ENCODE assay signal across 17 mouse cellular contexts in the genomic region with DNA sequence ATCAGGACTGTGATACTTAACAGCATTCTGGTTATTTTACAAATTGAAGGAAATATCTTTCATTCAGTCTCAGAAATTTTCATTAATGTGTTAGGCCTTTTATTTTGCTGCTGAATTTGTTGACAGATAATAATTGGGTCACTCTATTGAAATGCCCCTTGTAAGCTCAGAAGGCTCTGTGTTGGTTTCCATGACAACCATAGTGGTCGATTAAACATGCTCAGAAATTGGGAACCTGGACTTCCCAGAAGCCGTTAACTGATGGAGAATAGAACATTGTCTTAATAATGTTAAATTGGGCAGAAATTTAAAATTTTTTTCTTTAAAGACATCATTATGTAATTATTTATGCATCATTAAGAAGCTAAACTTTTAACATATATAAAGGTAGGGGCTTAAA. TPM values are rescaled to one million over a fixed set of nuclear protein-coding genes. Genes with fewer than 3 reads are reported as not detected.
DNase-seq lines count a peak whose midpoint lies in the region; ATAC-seq and TF ChIP-seq lines count a peak whose summit lies in the region.
"Had no signal": no experiment of that assay in that cellular context is flagged by ENCODE, and none has a peak within 500 bp of the region (broad histone marks: within the 10 kb centered on the region; RNA-seq: fewer than 3 reads in every experiment).

No protein-coding gene starts in this region.

- H3K79me2 ChIP-seq in heart, adult 2 months (replicated peaks; ENCODE audit: control insufficient read depth, insufficient read depth, low read length) = no peaks in the 10 kb centered on the region

- no peak overlapping the region for H3K27ac ChIP-seq in hindbrain, embryonic 11.5 days (ENCODE audit: low read depth, low read length)
- H3K27ac ChIP-seq in hindbrain, embryonic 10.5 days = no peak overlapping the region
- no peak overlapping the region for H3K27ac ChIP-seq in embryonic facial prominence, embryonic 14.5 days (replicated peaks; ENCODE audit: low read depth, low read length)
- no peak overlapping the region for H3K27ac ChIP-seq in hindbrain, embryonic 13.5 days
- H3K27ac ChIP-seq in midbrain, postnatal 0 days (ENCODE audit: low read depth, low read length) = no peak overlapping the region
- H3K27ac ChIP-seq in heart, adult 2 months = no peak overlapping the region
- H3K27ac ChIP-seq: limb, embryonic 15.5 days had no signal

- H3K9ac ChIP-seq in hindbrain, embryonic 11.5 days (ENCODE audit: low read depth, low read length) = no peak overlapping the region
- no peak overlapping the region for H3K9ac ChIP-seq in embryonic facial prominence, embryonic 14.5 days (ENCODE audit: low read depth, low read length)
- no peak overlapping the region for H3K9ac ChIP-seq in hindbrain, embryonic 13.5 days
- no peak overlapping the region for H3K9ac ChIP-seq in midbrain, postnatal 0 days (replicated peaks; ENCODE audit: low read length, poor library complexity, severe bottlenecking)
- no peak overlapping the region for H3K9ac ChIP-seq in heart, adult 2 months (ENCODE audit: low read depth, low read length)
- H3K9ac ChIP-seq: limb, embryonic 15.5 days; lung, embryonic 14.5 days had no signal

- no peak overlapping the region for H3K4me2 ChIP-seq in hindbrain, embryonic 11.5 days (replicated peaks; ENCODE audit: low read depth, low read length)
- H3K4me2 ChIP-seq in embryonic facial prominence, embryonic 14.5 days (ENCODE audit: low read depth, low read length) = no peak overlapping the region
- H3K4me2 ChIP-seq in hindbrain, embryonic 13.5 days = no peak overlapping the region
- H3K4me2 ChIP-seq in midbrain, postnatal 0 days (ENCODE audit: low read depth, low read length, poor library complexity, severe bottlenecking) = no peak overlapping the region
- H3K4me2 ChIP-seq: limb, embryonic 15.5 days; lung, embryonic 14.5 days had no signal

- peak; percentile 64 for DNase-seq in hindbrain, embryonic 11.5 days (ENCODE audit: low spot score)
- DNase-seq in hindbrain, embryonic 10.5 days (ENCODE audit: low spot score) = no peak
- DNase-seq in embryonic facial prominence, embryonic 14.5 days (ENCODE audit: low spot score) = peak; percentile 50
- DNase-seq in midbrain, postnatal 0 days (ENCODE audit: low spot score) = peak; percentile 81
- no peak for DNase-seq in urinary bladder, postnatal 4 days (ENCODE audit: low spot score in 2 of 2)
- DNase-seq in heart, adult 2 months = no peak
- DNase-seq in right cerebral cortex, adult 18-20 months = no peak
- DNase-seq: kidney, postnatal 25 days; lung, embryonic 14.5 days; thymus, postnatal 36 days had no signal

- no peaks in the 10 kb centered on the region for H3K4me1 ChIP-seq in hindbrain, embryonic 11.5 days (replicated peaks; ENCODE audit: control insufficient read depth, insufficient read depth, low read length)
- peaks cover 16% of the 10 kb centered on the region for H3K4me1 ChIP-seq in hindbrain, embryonic 10.5 days (replicated peaks)
- H3K4me1 ChIP-seq in embryonic facial prominence, embryonic 14.5 days (ENCODE audit: control insufficient read depth, insufficient read depth, low read length) = no peaks in the 10 kb centered on the region
- H3K4me1 ChIP-seq in hindbrain, embryonic 13.5 days (replicated peaks) = peaks cover 11% of the 10 kb centered on the region
- no peaks in the 10 kb centered on the region for H3K4me1 ChIP-seq in midbrain, postnatal 0 days (ENCODE audit: insufficient read depth, low read length)
- no peaks in the 10 kb centered on the region for H3K4me1 ChIP-seq in heart, adult 2 months (ENCODE audit: control insufficient read depth, insufficient read depth, low read length)
- H3K4me1 ChIP-seq: limb, embryonic 15.5 days had no signal

- intact Hi-C loops in heart, adult 2 months (cut with DNase I) = no loop called here

- no peaks in the 10 kb centered on the region for H3K27me3 ChIP-seq in hindbrain, embryonic 11.5 days (ENCODE audit: control insufficient read depth, insufficient read depth, low read length)
- no peaks in the 10 kb centered on the region for H3K27me3 ChIP-seq in hindbrain, embryonic 10.5 days (ENCODE audit: insufficient read depth, poor library complexity, severe bottlenecking)
- no peaks in the 10 kb centered on the region for H3K27me3 ChIP-seq in embryonic facial prominence, embryonic 14.5 days (replicated peaks; ENCODE audit: control insufficient read depth, insufficient read depth, low read length)
- no peaks in the 10 kb centered on the region for H3K27me3 ChIP-seq in hindbrain, embryonic 13.5 days
- H3K27me3 ChIP-seq in midbrain, postnatal 0 days (ENCODE audit: insufficient read depth, low read length) = no peaks in the 10 kb centered on the region
- no peaks in the 10 kb centered on the region for H3K27me3 ChIP-seq in heart, adult 2 months (ENCODE audit: control insufficient read depth, insufficient read depth, low read length)
- H3K27me3 ChIP-seq: limb, embryonic 15.5 days had no signal

- no peak overlapping the region for H3K4me3 ChIP-seq in hindbrain, embryonic 11.5 days (ENCODE audit: low read depth, low read length)
- no peak overlapping the region for H3K4me3 ChIP-seq in hindbrain, embryonic 10.5 days
- H3K4me3 ChIP-seq in embryonic facial prominence, embryonic 14.5 days (ENCODE audit: low read depth, low read length) = no peak overlapping the region
- no peak overlapping the region for H3K4me3 ChIP-seq in hindbrain, embryonic 13.5 days
- no peak overlapping the region for H3K4me3 ChIP-seq in midbrain, postnatal 0 days (ENCODE audit: low read depth, low read length)
- no peak overlapping the region for H3K4me3 ChIP-seq in heart, adult 2 months
- H3K4me3 ChIP-seq: limb, embryonic 15.5 days had no signal

- no peak for TF ChIP-seq POLR2A in heart, adult 2 months (IDR thresholded peaks at IDR 0.05; ENCODE audit: insufficient read depth, low read depth, low read length)

- no peak for TF ChIP-seq EP300 in heart, adult 2 months (IDR thresholded peaks at IDR 0.05; ENCODE audit: insufficient read depth, low read depth, low read length)

- WGBS in hindbrain, embryonic 11.5 days = 23% methylated on average over 2 of the region's 2 CpGs
- WGBS in hindbrain, embryonic 10.5 days = 28% methylated on average over 2 of the region's 2 CpGs
- 42% methylated on average over 2 of the region's 2 CpGs for WGBS in embryonic facial prominence, embryonic 14.5 days
- 10% methylated on average over 2 of the region's 2 CpGs for WGBS in hindbrain, embryonic 13.5 days
- 7% methylated on average over 2 of the region's 2 CpGs for WGBS in midbrain, postnatal 0 days
- WGBS in heart, adult 2 months = 63% methylated on average over 2 of the region's 2 CpGs

- TF ChIP-seq CTCF in midbrain, postnatal 0 days (IDR thresholded peaks at IDR 0.05) = no peak
- no peak for TF ChIP-seq CTCF in heart, adult 2 months (IDR thresholded peaks at IDR 0.05)

- no peaks in the 10 kb centered on the region for H3K9me3 ChIP-seq in hindbrain, embryonic 11.5 days (ENCODE audit: control insufficient read depth, low read length)
- no peaks in the 10 kb centered on the region for H3K9me3 ChIP-seq in hindbrain, embryonic 10.5 days
- H3K9me3 ChIP-seq in embryonic facial prominence, embryonic 14.5 days (ENCODE audit: control insufficient read depth, low read length) = no peaks in the 10 kb centered on the region
- H3K9me3 ChIP-seq in hindbrain, embryonic 13.5 days = no peaks in the 10 kb centered on the region
- H3K9me3 ChIP-seq in midbrain, postnatal 0 days (ENCODE audit: low read length) = no peaks in the 10 kb centered on the region
- H3K9me3 ChIP-seq: limb, embryonic 15.5 days had no signal

- peak; percentile 91 for ATAC-seq in hindbrain, embryonic 11.5 days (ENCODE audit: low FRiP score)
- ATAC-seq in embryonic facial prominence, embryonic 14.5 days (ENCODE audit: low read depth) = peak; percentile 78; the same call in 1 of the 2 replicates
- peak; percentile 76; the same call in 1 of the 2 replicates for ATAC-seq in hindbrain, embryonic 13.5 days (ENCODE audit: low FRiP score)
- 0 out of 2 replicates have a peak, but pooled peaks have one; percentile 44 for ATAC-seq in midbrain, postnatal 0 days (ENCODE audit: low FRiP score)
- ATAC-seq: activated CD4-positive, CD25-positive, alpha-beta regulatory T cell, adult 4 months; intestine, embryonic 16.5 days had no signal

- no peaks in the 10 kb centered on the region for H3K36me3 ChIP-seq in hindbrain, embryonic 11.5 days (ENCODE audit: control insufficient read depth, insufficient read depth, low read length)
- no peaks in the 10 kb centered on the region for H3K36me3 ChIP-seq in hindbrain, embryonic 10.5 days
- no peaks in the 10 kb centered on the region for H3K36me3 ChIP-seq in embryonic facial prominence, embryonic 14.5 days (ENCODE audit: control insufficient read depth, insufficient read depth, low read length)
- no peaks in the 10 kb centered on the region for H3K36me3 ChIP-seq in hindbrain, embryonic 13.5 days
- no peaks in the 10 kb centered on the region for H3K36me3 ChIP-seq in midbrain, postnatal 0 days (ENCODE audit: insufficient read depth, low read length)
- H3K36me3 ChIP-seq in heart, adult 2 months (ENCODE audit: control insufficient read depth, insufficient read depth, low read length) = no peaks in the 10 kb centered on the region
- H3K36me3 ChIP-seq: limb, embryonic 15.5 days had no signal

RNA-seq across cellular contexts. Expression of a gene that starts 20.9 kb away (rescaled TPM):
- 99.4 and 103 TPM in 2 replicates for polyA plus RNA-seq in hindbrain, embryonic 11.5 days (2014; fragmentation: Nextera tagmentation; extraction: Ambion mirVana)
- polyA plus RNA-seq in hindbrain, embryonic 10.5 days (2016; fragmentation: Nextera tagmentation; extraction: Ambion mirVana) = 23.5 and 46.2 TPM in 2 replicates
- 13.2 and 13.7 TPM in 2 replicates for polyA plus RNA-seq in embryonic facial prominence, embryonic 14.5 days (2014; fragmentation: Nextera tagmentation; extraction: Ambion mirVana)
- 347 and 359 TPM in 2 replicates for polyA plus RNA-seq in hindbrain, embryonic 13.5 days (2015; fragmentation: Nextera tagmentation; extraction: Ambion mirVana)
- total RNA-seq in midbrain, postnatal 0 days (2014; rRNA removed) = 913 and 1,167 TPM in 2 replicates
- polyA plus RNA-seq in midbrain, postnatal 0 days (2015; fragmentation: Nextera tagmentation; extraction: Ambion mirVana) = 620 and 624 TPM in 2 replicates
- 10 to 100 TPM in 1 of 2 experiments, 1 to 10 TPM in 1; 9.0 to 10.6 TPM for total RNA-seq in heart, adult 2 months (2021)
- 5.8 and 10.5 TPM in 2 replicates for polyA plus RNA-seq in heart, adult 2 months (2012; rRNA removed)
- total RNA-seq: MEL; monocyte, adult 5-6 weeks had no signal
- polyA plus RNA-seq: C2C12 had no signal

Comparison
In these comparisons a context has a peak if more than half of its experiments do, and no peak if none do; other contexts are left out.
1. DNase-seq: peak in hindbrain, embryonic 11.5 days (single experiment), embryonic facial prominence, embryonic 14.5 days (single experiment) and midbrain, postnatal 0 days (single experiment); none in hindbrain, embryonic 10.5 days (single experiment), urinary bladder, postnatal 4 days (0 of 2), heart, adult 2 months (0 of 2) and right cerebral cortex, adult 18-20 months (single experiment).
2. Peak in every context shown above with its lines, with median percentiles within 50 percentile points of each other: ATAC-seq.